Mouse (Mus musculus) cerebellum, adult 2 months (tissue): ENCODE measurements around the gene Olfr1053.

ENCODE experiments used
- CTCF ChIP-seq: fragments of 200-500 bp; IDR thresholded peaks from 2 replicates; pipeline ENCODE4 v1.5.1; 2011; ENCODE audit warnings: low read depth, mild to moderate bottlenecking, control low read depth, low read length, moderate library complexity, borderline replicate concordance; ENCODE audit not compliant: insufficient read depth
- POLR2A ChIP-seq: fragments of 200-500 bp; IDR thresholded peaks from 2 replicates; pipeline ENCODE4 v1.6.1; 2011; ENCODE audit warnings: low read length, control low read depth, borderline replicate concordance; ENCODE audit not compliant: insufficient read depth

DNA sequence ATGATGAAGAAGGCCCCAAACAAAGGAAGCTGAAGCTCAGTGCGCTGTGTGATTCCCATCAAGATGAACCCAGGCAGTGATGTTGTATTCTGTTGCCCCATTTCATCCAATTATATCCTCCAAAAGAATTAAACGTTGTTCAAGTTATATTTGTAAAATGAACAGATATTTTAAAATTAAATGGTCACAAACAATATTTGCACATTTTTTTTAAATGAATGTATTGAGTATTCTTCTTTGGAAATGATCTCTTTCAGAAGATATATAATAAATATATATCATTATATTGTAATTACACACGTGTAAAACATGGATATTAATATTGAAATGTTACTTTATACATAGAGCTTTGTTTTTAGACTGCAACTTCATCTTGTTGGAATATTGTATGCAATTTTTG, at the start of gene Olfr1053:
- TF ChIP-seq CTCF (no peak), POLR2A (no peak)
